8 mouse cellular contexts compared by ENCODE assay signal in genomic region chr2:44926167-44926682, GRCm38 (mm10). TPM values are rescaled to one million over a fixed set of nuclear protein-coding genes. Genes with fewer than 3 reads are reported as not detected.
DNase-seq lines count a peak whose midpoint lies in the region; ATAC-seq and TF ChIP-seq lines count a peak whose summit lies in the region.

No protein-coding gene starts in this region.

- peak overlapping the region; percentile 95 for H3K9ac ChIP-seq in embryonic facial prominence, embryonic 14.5 days (ENCODE audit: low read depth, low read length)
- peak overlapping the region; percentile 88 for H3K9ac ChIP-seq in intestine, postnatal 0 days (ENCODE audit: low read depth, low read length)

- 2% methylated on average over 17 of the region's 17 CpGs for WGBS in spleen, adult 2 months
- under 1% methylated on average over 17 of the region's 17 CpGs for WGBS in embryonic facial prominence, embryonic 14.5 days
- WGBS in intestine, postnatal 0 days = 2% methylated on average over 17 of the region's 17 CpGs

- peak overlapping the region; percentile 32 for H3ac ChIP-seq in myocyte (ENCODE audit: control insufficient read depth, insufficient read length)

- H3K27me3 ChIP-seq in spleen, adult 2 months (ENCODE audit: control insufficient read depth, insufficient read depth, low read length) = no peaks in the 10 kb centered on the region
- no peaks in the 10 kb centered on the region for H3K27me3 ChIP-seq in embryonic facial prominence, embryonic 14.5 days (replicated peaks; ENCODE audit: control insufficient read depth, insufficient read depth, low read length)
- H3K27me3 ChIP-seq in intestine, postnatal 0 days (replicated peaks; ENCODE audit: control insufficient read depth, insufficient read depth, low read length) = no peaks in the 10 kb centered on the region
- no peaks in the 10 kb centered on the region for H3K27me3 ChIP-seq in myocyte (ENCODE audit: control insufficient read depth, insufficient read depth, insufficient read length)

- peak overlapping the region; percentile 71 for H3K4me2 ChIP-seq in embryonic facial prominence, embryonic 14.5 days (ENCODE audit: low read depth, low read length)
- H3K4me2 ChIP-seq in intestine, postnatal 0 days (replicated peaks; ENCODE audit: low read depth) = peak overlapping the region; percentile 82
- H3K4me2 ChIP-seq in myocyte (ENCODE audit: low read depth) = peak overlapping the region; percentile 85

- peak overlapping the region; percentile 95 for H3K4me3 ChIP-seq in spleen, adult 2 months (ENCODE audit: extremely low read depth, insufficient read depth, insufficient read length)
- peak overlapping the region; percentile 80 for H3K4me3 ChIP-seq in embryonic facial prominence, embryonic 14.5 days (ENCODE audit: low read depth, low read length)
- H3K4me3 ChIP-seq in intestine, postnatal 0 days (ENCODE audit: low read depth, low read length) = peak overlapping the region; percentile 59
- peak overlapping the region; percentile 41 for H3K4me3 ChIP-seq in myocyte

- no peak for TF ChIP-seq POLR2A in spleen, adult 2 months (IDR thresholded peaks at IDR 0.05; ENCODE audit: low read depth, low read length)
- TF ChIP-seq POLR2A in myocyte (IDR thresholded peaks at IDR 0.05; ENCODE audit: insufficient read length, low read depth) = no peak

- peak in 1 of 2 experiments; percentile 12 for DNase-seq in spleen, adult 2 months (ENCODE audit: low read depth in 1 of 2, low spot score in 2 of 2)
- no peak for DNase-seq in spleen, adult 12 weeks (ENCODE audit: low spot score)
- peak; percentile 5 for DNase-seq in embryonic facial prominence, embryonic 14.5 days (ENCODE audit: low spot score)
- DNase-seq in thymus, postnatal 10 days (ENCODE audit: low spot score in 2 of 2) = no peak
- DNase-seq in left cerebral cortex, adult 11 months (ENCODE audit: low spot score) = no peak
- no peak for DNase-seq in ovary, postnatal 10 days (ENCODE audit: low spot score)

- H3K4me1 ChIP-seq in spleen, adult 2 months (ENCODE audit: control insufficient read depth, insufficient read depth, insufficient read length) = peaks cover 4% of the 10 kb centered on the region
- peaks cover 8% of the 10 kb centered on the region; the same call in 1 of the 2 replicates for H3K4me1 ChIP-seq in embryonic facial prominence, embryonic 14.5 days (ENCODE audit: control insufficient read depth, insufficient read depth, low read length)
- H3K4me1 ChIP-seq in intestine, postnatal 0 days (replicated peaks; ENCODE audit: control insufficient read depth, insufficient read depth, low read length) = peaks cover 3% of the 10 kb centered on the region; the same call in 1 of the 2 replicates

- TF ChIP-seq CTCF in spleen, adult 2 months (IDR thresholded peaks at IDR 0.05; ENCODE audit: extremely low read depth, insufficient read depth, insufficient read length, insufficient replicate concordance) = no peak
- no peak for TF ChIP-seq CTCF in intestine, postnatal 0 days (IDR thresholded peaks at IDR 0.05; ENCODE audit: low read depth)

- H3K79me2 ChIP-seq in myocyte (ENCODE audit: control insufficient read depth, insufficient read depth) = peaks cover 9% of the 10 kb centered on the region

- H3K9me3 ChIP-seq in embryonic facial prominence, embryonic 14.5 days (ENCODE audit: control insufficient read depth, low read length) = no peaks in the 10 kb centered on the region
- no peaks in the 10 kb centered on the region for H3K9me3 ChIP-seq in intestine, postnatal 0 days (ENCODE audit: control insufficient read depth)

- H3K36me3 ChIP-seq in spleen, adult 2 months (ENCODE audit: control insufficient read depth, insufficient read depth, low read length) = no peaks in the 10 kb centered on the region
- no peaks in the 10 kb centered on the region for H3K36me3 ChIP-seq in embryonic facial prominence, embryonic 14.5 days (ENCODE audit: control insufficient read depth, insufficient read depth, low read length)
- H3K36me3 ChIP-seq in intestine, postnatal 0 days (ENCODE audit: control insufficient read depth, insufficient read depth) = no peaks in the 10 kb centered on the region
- H3K36me3 ChIP-seq in myocyte (ENCODE audit: control insufficient read depth, insufficient read depth) = no peaks in the 10 kb centered on the region

- H3K27ac ChIP-seq in spleen, adult 2 months (ENCODE audit: insufficient read depth, low read length) = peak overlapping the region; percentile 92
- peak overlapping the region; percentile 93 for H3K27ac ChIP-seq in embryonic facial prominence, embryonic 14.5 days (replicated peaks; ENCODE audit: low read depth, low read length)
- peak overlapping the region; percentile 99 for H3K27ac ChIP-seq in intestine, postnatal 0 days (ENCODE audit: low read depth, low read length)

- no peak for ATAC-seq in embryonic facial prominence, embryonic 14.5 days (ENCODE audit: low read depth)
- no peak for ATAC-seq in intestine, postnatal 0 days

TF ChIP-seq in myocyte, 11 proteins besides CTCF, POLR2A, EP300 and RAD21:
- peak; percentile 47 for TF ChIP-seq POLR2AphosphoS2 (IDR thresholded peaks at IDR 0.05; ENCODE audit: insufficient read length, low read depth)
- no peak for TF ChIP-seq MYOG (IDR thresholded peaks at IDR 0.05; ENCODE audit: control insufficient read depth in 1 of 3, insufficient read depth in 1 of 3, insufficient read length in 2 of 3, low read depth in 2 of 3)
TF ChIP-seq in myocyte: peak in this region for 1.

RNA-seq across cellular contexts. Expression of gene Gtdc1, which starts 1.2 kb away (rescaled TPM):
- polyA plus RNA-seq in spleen, adult 2 months (2012; rRNA removed) = 4.5 and 5.7 TPM in 2 replicates
- 14.3 and 19.0 TPM in 2 replicates for polyA plus RNA-seq in embryonic facial prominence, embryonic 14.5 days (2014; fragmentation: Nextera tagmentation; extraction: Ambion mirVana)
- 5.7 and 6.4 TPM in 2 replicates for polyA plus RNA-seq in intestine, postnatal 0 days (2015; fragmentation: Nextera tagmentation; extraction: Ambion mirVana)
- 4.9 TPM for polyA plus RNA-seq in myocyte (2012; fragmentation: generic; extraction: Trizol)

Comparison
In these comparisons a context has a peak if more than half of its experiments do, and no peak if none do; other contexts are left out.
1. H3K4me3 ChIP-seq: peak in every context shown above with its lines; median percentile 95 in spleen, adult 2 months; 80 in embryonic facial prominence, embryonic 14.5 days; 59 in intestine, postnatal 0 days; 41 in myocyte.